Mouse (Mus musculus): ENCODE results near the gene Ddah1. TPM values are rescaled to one million over a fixed set of nuclear protein-coding genes. Genes with fewer than 3 reads are reported as not detected.

Ddah1 gene
- polyA plus RNA-seq, 1 experiment from 2014 or later, result 30.1 TPM

- WGBS, result 62% methylated on average over 12 of the region's 12 CpGs
- Histone ChIP-seq H3K27me3 (ENCODE audit: insufficient read depth, low read length) (no peaks in the 10 kb centered on the region), H3K27ac (ENCODE audit: low read depth) (no peak overlapping the region)
These were observed 83.7 kb downstream of the Ddah1 start for GRCm38 (mm10) chr3:145841961-145842710.

DNA sequence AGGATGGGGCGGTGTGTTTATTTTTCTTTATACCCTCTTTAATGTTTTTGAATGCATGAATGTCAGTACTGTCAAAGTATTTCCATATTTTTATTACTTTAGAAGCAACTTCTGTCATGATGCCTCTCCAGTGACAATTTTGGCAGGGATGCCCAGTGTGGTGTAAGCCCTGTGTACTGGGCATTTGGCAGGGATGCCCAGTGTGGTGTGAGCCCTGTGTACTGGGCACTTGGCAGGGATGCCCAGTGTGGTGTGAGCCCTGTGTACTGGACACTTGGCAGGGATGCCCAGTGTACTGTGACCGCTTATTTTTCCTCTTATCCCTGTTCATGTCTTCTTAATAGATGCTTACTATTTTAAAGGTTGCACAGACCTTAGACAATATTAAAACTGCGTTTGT is 85.4 kb downstream of the Ddah1 start:
- no peak for TF ChIP-seq CTCF (IDR thresholded peaks at IDR 0.05; ENCODE audit: low read depth)
- no peak overlapping the region for H3K4me2 ChIP-seq
- DNase-seq (no peak), ATAC-seq (ENCODE audit: insufficient read depth) (no peak)
- H3K4me1 ChIP-seq (ENCODE audit: insufficient read depth), result no peaks in the 10 kb centered on the region
- H3K9ac ChIP-seq, result no peak overlapping the region
- no peaks in the 10 kb centered on the region for H3K36me3 ChIP-seq (ENCODE audit: insufficient read depth)
- H3K27me3 ChIP-seq (ENCODE audit: insufficient read depth, low read length), result no peaks in the 10 kb centered on the region
- H3K27ac ChIP-seq (ENCODE audit: low read depth), result no peak overlapping the region
- WGBS, result 80% methylated on average over 3 of the region's 3 CpGs
- no peak overlapping the region for H3K4me3 ChIP-seq (ENCODE audit: low read depth, low read length)
- H3K9me3 ChIP-seq (ENCODE audit: low read depth, low read length), result no peaks in the 10 kb centered on the region

More at GRCm38 (mm10) chr3:145841961-145842710, 83.7 kb downstream of the Ddah1 start:
- DNase-seq (no peak), ATAC-seq (ENCODE audit: insufficient read depth) (no peak)
- no peaks in the 10 kb centered on the region for H3K36me3 ChIP-seq (ENCODE audit: insufficient read depth)
- no peak overlapping the region for H3K4me2 ChIP-seq
- TF ChIP-seq CTCF (IDR thresholded peaks at IDR 0.05; ENCODE audit: low read depth), result no peak
- H3K4me3 ChIP-seq (ENCODE audit: low read depth, low read length), result no peak overlapping the region
- no peaks in the 10 kb centered on the region for H3K9me3 ChIP-seq (ENCODE audit: low read depth, low read length)
- no peaks in the 10 kb centered on the region for H3K4me1 ChIP-seq (ENCODE audit: insufficient read depth)
- H3K9ac ChIP-seq, result no peak overlapping the region

DNA sequence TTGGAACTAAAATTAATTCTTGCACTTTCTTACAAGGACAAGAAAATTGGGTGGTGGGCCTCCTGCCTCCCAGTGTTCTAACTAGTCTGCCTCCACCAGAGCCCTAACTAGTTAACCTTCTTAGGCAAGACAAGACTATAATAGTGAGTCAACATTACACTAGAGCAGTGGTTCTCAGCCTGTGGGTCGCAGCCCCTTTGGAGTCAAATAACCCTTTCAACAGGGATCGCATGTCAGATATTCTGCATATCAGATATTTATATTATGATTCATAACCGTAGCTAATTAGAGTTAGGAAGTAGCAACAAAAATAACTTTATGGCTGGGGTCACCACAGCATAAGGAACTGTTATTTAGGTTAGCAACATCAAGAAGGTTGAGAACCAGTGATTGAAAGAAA is 86.4 kb downstream of the Ddah1 start:
- no peak for ATAC-seq (ENCODE audit: insufficient read depth)
- no peak for TF ChIP-seq CTCF (IDR thresholded peaks at IDR 0.05; ENCODE audit: low read depth)
- no peaks in the 10 kb centered on the region for H3K27me3 ChIP-seq (ENCODE audit: insufficient read depth, low read length)
- H3K27ac ChIP-seq (ENCODE audit: low read depth), result no peak overlapping the region
- no peak overlapping the region for H3K9ac ChIP-seq
- H3K9me3 ChIP-seq (ENCODE audit: low read depth, low read length), result no peaks in the 10 kb centered on the region
- WGBS, result 73% methylated on average over 3 of the region's 3 CpGs
- no peak for DNase-seq
- no peak overlapping the region for H3K4me3 ChIP-seq (ENCODE audit: low read depth, low read length)
- no peak overlapping the region for H3K4me2 ChIP-seq
- H3K4me1 ChIP-seq (ENCODE audit: insufficient read depth), result no peaks in the 10 kb centered on the region
- no peaks in the 10 kb centered on the region for H3K36me3 ChIP-seq (ENCODE audit: insufficient read depth)

DNA sequence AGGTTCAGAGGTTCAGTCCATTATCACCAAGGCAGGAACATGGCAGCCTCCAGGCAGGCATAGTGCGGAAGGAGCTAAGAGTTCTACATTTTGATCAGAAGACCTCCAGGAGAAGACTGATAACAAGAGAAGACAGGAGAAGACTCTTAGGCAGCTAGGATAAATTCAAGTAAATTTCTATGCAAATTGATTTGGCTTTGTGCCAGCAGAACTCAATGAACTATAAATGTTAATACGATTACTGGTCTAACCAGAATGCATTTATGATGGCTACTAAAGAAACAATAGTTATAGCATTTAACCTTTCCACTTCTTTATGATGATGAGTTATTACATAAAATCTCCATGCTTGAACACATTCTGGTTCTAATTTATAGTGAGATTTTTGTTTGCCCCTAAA is 87.8 kb downstream of the Ddah1 start:
- no peak overlapping the region for H3K9ac ChIP-seq
- no peaks in the 10 kb centered on the region for H3K27me3 ChIP-seq (ENCODE audit: insufficient read depth, low read length)
- DNase-seq (peak; percentile 19), ATAC-seq (ENCODE audit: insufficient read depth) (no peak)
- no peak overlapping the region for H3K27ac ChIP-seq (ENCODE audit: low read depth)
- no peaks in the 10 kb centered on the region for H3K4me1 ChIP-seq (ENCODE audit: insufficient read depth)
- no peak overlapping the region for H3K4me3 ChIP-seq (ENCODE audit: low read depth, low read length)
- H3K36me3 ChIP-seq (ENCODE audit: insufficient read depth), result no peaks in the 10 kb centered on the region
- no peaks in the 10 kb centered on the region for H3K9me3 ChIP-seq (ENCODE audit: low read depth, low read length)
- 86% methylated on average over 2 of the region's 2 CpGs for WGBS
- H3K4me2 ChIP-seq, result no peak overlapping the region
- TF ChIP-seq CTCF (IDR thresholded peaks at IDR 0.05; ENCODE audit: low read depth), result no peak

GRCm38 (mm10) chr3:145852041-145852440 is 93.6 kb downstream of the Ddah1 start:
- WGBS, result 72% methylated on average over 5 of the region's 5 CpGs
- Histone ChIP-seq H3K36me3 (ENCODE audit: insufficient read depth) (no peaks in the 10 kb centered on the region), H3K27me3 (ENCODE audit: insufficient read depth, low read length) (no peaks in the 10 kb centered on the region), H3K27ac (ENCODE audit: low read depth) (no peak overlapping the region), H3K4me1 (ENCODE audit: insufficient read depth) (no peaks in the 10 kb centered on the region), H3K4me2 (no peak overlapping the region), H3K9me3 (ENCODE audit: low read depth, low read length) (no peaks in the 10 kb centered on the region; the same call in 1 of the 2 replicates), H3K9ac (no peak overlapping the region), H3K4me3 (ENCODE audit: low read depth, low read length) (no peak overlapping the region)
- DNase-seq (no peak), ATAC-seq (ENCODE audit: insufficient read depth) (no peak)
- TF ChIP-seq CTCF (IDR thresholded peaks at IDR 0.05; ENCODE audit: low read depth), result no peak

DNA sequence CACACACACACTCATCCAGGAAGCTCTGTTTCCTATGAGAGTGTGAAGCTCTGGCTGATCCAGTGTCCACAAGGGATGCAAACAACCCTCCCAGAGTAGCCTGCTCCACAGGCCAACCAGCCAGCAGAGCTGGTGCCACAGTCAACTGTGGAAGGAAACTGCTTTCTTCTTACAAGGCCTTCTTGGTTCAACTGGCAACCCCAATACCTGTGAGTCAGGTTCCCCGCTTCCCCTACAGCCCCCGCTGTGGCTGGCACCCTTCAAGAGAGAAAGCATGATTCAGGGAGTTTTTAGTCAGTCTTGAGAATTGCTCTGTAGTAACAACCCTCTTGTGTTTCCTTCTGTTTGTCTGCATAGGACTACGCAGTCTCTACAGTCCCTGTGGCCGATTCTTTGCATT is 94.3 kb downstream of the Ddah1 start:
- 92% methylated on average over 4 of the region's 4 CpGs for WGBS
- H3K4me2 ChIP-seq, result no peak overlapping the region
- no peak overlapping the region for H3K4me3 ChIP-seq (ENCODE audit: low read depth, low read length)
- no peaks in the 10 kb centered on the region for H3K4me1 ChIP-seq (ENCODE audit: insufficient read depth)
- H3K27ac ChIP-seq (ENCODE audit: low read depth), result no peak overlapping the region
- no peaks in the 10 kb centered on the region; the same call in 1 of the 2 replicates for H3K9me3 ChIP-seq (ENCODE audit: low read depth, low read length)
- no peak for TF ChIP-seq CTCF (IDR thresholded peaks at IDR 0.05; ENCODE audit: low read depth)
- no peaks in the 10 kb centered on the region for H3K36me3 ChIP-seq (ENCODE audit: insufficient read depth)
- ATAC-seq (ENCODE audit: insufficient read depth) (no peak), DNase-seq (no peak)
- no peaks in the 10 kb centered on the region for H3K27me3 ChIP-seq (ENCODE audit: insufficient read depth, low read length)
- H3K9ac ChIP-seq, result no peak overlapping the region

DNA sequence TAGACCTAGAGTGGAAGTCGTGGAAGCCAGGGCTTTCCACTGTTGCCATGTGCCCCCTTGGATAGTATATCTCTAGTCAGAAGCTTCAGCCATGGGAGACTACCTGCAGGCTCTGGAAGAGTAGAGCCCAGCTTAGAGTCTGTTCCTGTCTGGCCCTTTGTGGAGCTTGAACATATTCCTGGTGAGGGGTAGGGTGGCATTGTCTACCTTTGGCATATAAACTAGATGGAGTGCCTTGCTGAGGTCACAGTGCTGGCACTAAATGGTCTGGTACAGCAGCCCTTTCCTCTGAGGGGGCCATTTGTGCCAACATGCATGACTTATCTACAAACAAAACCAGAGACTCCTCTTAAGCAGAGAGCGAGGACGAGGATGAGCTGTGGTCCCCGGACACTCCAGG is 95.2 kb downstream of the Ddah1 start:
- no peak for TF ChIP-seq CTCF (IDR thresholded peaks at IDR 0.05; ENCODE audit: low read depth)
- no peaks in the 10 kb centered on the region for H3K36me3 ChIP-seq (ENCODE audit: insufficient read depth)
- H3K4me3 ChIP-seq (ENCODE audit: low read depth, low read length), result no peak overlapping the region
- no peaks in the 10 kb centered on the region for H3K27me3 ChIP-seq (ENCODE audit: insufficient read depth, low read length)
- 77% methylated on average over 4 of the region's 4 CpGs for WGBS
- H3K9ac ChIP-seq, result no peak overlapping the region
- no peaks in the 10 kb centered on the region for H3K4me1 ChIP-seq (ENCODE audit: insufficient read depth)
- no peak for ATAC-seq (ENCODE audit: insufficient read depth)
- H3K9me3 ChIP-seq (ENCODE audit: low read depth, low read length), result no peaks in the 10 kb centered on the region; the same call in 1 of the 2 replicates
- H3K4me2 ChIP-seq, result no peak overlapping the region
- no peak for DNase-seq
- H3K27ac ChIP-seq (ENCODE audit: low read depth), result no peak overlapping the region

Measured in lung, embryonic 14.5 days (tissue).